Mouse (Mus musculus) olfactory bulb, adult 2 months (tissue): ENCODE data around the gene Armcx2.

Source experiments
- CTCF ChIP-seq: fragments of 200-500 bp; IDR thresholded peaks from 2 replicates; pipeline ENCODE4 v1.5.1; 2012; ENCODE audit warnings: low read depth, mild to moderate bottlenecking, low read length, moderate library complexity; ENCODE audit not compliant: insufficient read depth
- POLR2A ChIP-seq: fragments of 200-500 bp; IDR thresholded peaks from 2 replicates; pipeline ENCODE4 v1.6.1; 2012; ENCODE audit warnings: mild to moderate bottlenecking, low read depth, low read length, moderate library complexity; ENCODE audit not compliant: insufficient read depth

- TF ChIP-seq POLR2A = no peak
- TF ChIP-seq CTCF = no peak
Observed at GRCm38 (mm10) chrX:134787728-134788127, 21.3 kb downstream of the Armcx2 start.
